Mouse (Mus musculus) megakaryocyte, embryonic 14.5 days (primary cell): ENCODE data around the gene Ptpra. TPM values are rescaled to one million over a fixed set of nuclear protein-coding genes. Genes with fewer than 3 reads are reported as not detected.

Experiments used
- H3K27me3 ChIP-seq: replicated peaks from 2 replicates; pipeline ENCODE3; 2012; ENCODE audit warnings: inconsistent platforms
- H3K36me3 ChIP-seq: replicated peaks from 2 replicates; pipeline ENCODE3; 2012; ENCODE audit warnings: low read length, inconsistent platforms, mixed read lengths
- H3K4me1 ChIP-seq: 2 replicates; pipeline ENCODE4 v1.6.1; 2012; ENCODE audit warnings: inconsistent platforms
- H3K4me3 ChIP-seq: replicated peaks from 2 replicates; pipeline ENCODE3; 2012; ENCODE audit warnings: moderate library complexity, mild to moderate bottlenecking, inconsistent platforms
- H3K9me3 ChIP-seq: 2 replicates; pipeline ENCODE4 v1.6.1; 2012; ENCODE audit warnings: inconsistent platforms
- FLI1 ChIP-seq: IDR thresholded peaks from 2 replicates; pipeline ENCODE4 v1.6.1; 2012; ENCODE audit warnings: low read length, inconsistent platforms, mixed read lengths
- GATA1 ChIP-seq: IDR thresholded peaks from 3 replicates; pipeline ENCODE4 v1.6.1; 2012; ENCODE audit warnings: mixed read lengths, low read length, inconsistent platforms, borderline replicate concordance
- polyA plus RNA-seq: library from polyadenylated mRNA; stranded (reverse); fragments of >175 nt; gene quantifications from 2 replicates; pipeline ENCODE4 v1.2.3, GENCODE M21; 2012; ENCODE audit warnings: low replicate concordance; ENCODE audit not compliant: insufficient read depth

Ptpra gene
- polyA plus RNA-seq, 1 experiment: 14.1 TPM

DNA sequence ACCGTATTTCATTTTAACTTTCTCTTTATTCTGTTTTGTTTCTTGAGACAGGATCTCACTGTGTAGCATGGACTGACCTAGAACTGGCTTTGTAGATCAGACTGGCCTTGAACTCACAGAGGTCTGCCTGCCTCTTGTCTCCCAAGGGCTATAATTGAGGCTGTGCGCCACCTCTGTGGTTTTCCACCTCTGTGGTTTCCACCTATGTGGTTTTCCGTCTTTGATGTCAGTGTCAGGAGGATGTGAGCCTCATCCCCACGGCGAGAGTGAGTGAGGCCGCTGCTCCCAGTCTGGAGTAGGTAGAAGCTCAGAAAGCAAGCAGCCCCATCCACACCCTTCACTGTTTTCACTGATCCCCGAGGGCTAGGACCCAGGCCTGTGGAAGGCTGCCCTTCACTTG is 104.8 kb downstream of the Ptpra start:
- Histone ChIP-seq H3K36me3 (peaks cover 89% of the 10 kb centered on the region), H3K27me3 (no peaks in the 10 kb centered on the region), H3K4me3 (no peak overlapping the region), H3K9me3 (no peaks in the 10 kb centered on the region), H3K4me1 (peaks cover 13% of the 10 kb centered on the region)
- TF ChIP-seq FLI1 (no peak), GATA1 (no peak)

DNA sequence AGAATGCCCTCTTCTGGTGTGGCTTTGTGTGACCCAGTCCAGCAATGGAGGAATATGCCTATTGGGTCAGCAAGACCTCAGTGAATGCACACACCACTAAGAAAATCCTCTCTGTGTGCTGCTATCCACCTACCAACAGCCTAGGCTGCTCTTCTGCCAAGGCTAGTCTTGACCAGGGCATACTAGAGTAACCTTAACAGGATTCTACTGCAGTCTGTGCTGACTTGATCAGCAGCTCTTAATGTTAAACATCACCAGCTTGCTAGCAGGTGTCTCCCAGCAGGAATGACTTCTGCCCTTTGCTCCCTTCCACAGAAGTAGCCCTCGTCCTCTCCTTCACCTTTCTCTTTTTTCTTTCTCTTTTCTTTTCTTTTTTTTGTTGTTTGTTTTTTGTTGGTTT is 106.2 kb downstream of the Ptpra start:
- no peak for TF ChIP-seq FLI1
- TF ChIP-seq GATA1: no peak
- Histone ChIP-seq H3K27me3 (no peaks in the 10 kb centered on the region), H3K4me3 (no peak overlapping the region), H3K9me3 (no peaks in the 10 kb centered on the region), H3K4me1 (peaks cover 13% of the 10 kb centered on the region), H3K36me3 (peaks cover 81% of the 10 kb centered on the region)

DNA sequence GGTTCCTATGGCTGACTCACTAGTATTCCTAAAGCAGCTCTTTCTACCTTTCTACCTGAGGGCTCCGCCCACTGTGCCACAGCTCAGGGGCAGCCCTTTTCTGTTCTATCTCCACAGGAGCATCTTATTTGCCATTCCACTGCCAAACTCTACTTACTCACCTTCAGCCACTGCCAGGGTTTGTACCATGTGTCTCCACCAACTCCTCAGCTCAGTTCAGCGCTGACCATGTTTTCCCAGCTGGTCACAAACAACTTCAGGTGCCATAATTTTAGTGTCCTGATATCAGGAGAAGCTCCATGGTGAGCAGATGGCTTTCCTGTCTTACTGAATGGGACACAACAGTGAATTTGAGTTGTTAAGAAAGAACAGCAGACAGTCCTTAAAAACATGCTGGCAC is 107.4 kb downstream of the Ptpra start:
- H3K36me3 ChIP-seq: peaks cover 70% of the 10 kb centered on the region
- TF ChIP-seq GATA1: no peak
- no peak for TF ChIP-seq FLI1
- H3K4me1 ChIP-seq: peaks cover 19% of the 10 kb centered on the region
- no peaks in the 10 kb centered on the region for H3K9me3 ChIP-seq
- H3K27me3 ChIP-seq: no peaks in the 10 kb centered on the region
- no peak overlapping the region for H3K4me3 ChIP-seq

DNA sequence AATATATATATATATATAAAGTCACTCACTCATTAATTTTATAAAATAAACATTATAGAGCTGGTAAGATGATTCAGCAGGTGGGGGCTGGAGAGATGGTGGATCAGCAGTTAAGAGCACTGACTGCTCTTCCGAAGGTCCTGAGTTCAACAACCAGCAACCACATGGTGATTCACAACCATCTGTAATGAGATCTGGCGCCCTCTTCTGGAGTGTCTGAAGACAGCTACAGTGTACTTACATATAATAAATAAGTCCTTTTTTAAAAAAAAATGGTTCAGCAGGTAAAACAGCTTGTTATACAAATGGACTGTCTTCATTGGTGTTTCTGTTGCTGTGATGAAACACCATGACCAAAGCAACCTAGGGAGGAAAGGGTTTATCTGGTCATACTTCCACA is 107.9 kb downstream of the Ptpra start:
- H3K9me3 ChIP-seq: no peaks in the 10 kb centered on the region
- H3K27me3 ChIP-seq: no peaks in the 10 kb centered on the region
- H3K4me3 ChIP-seq: no peak overlapping the region
- H3K36me3 ChIP-seq: peaks cover 64% of the 10 kb centered on the region
- TF ChIP-seq FLI1 (no peak), GATA1 (no peak)
- H3K4me1 ChIP-seq: peaks cover 24% of the 10 kb centered on the region

DNA sequence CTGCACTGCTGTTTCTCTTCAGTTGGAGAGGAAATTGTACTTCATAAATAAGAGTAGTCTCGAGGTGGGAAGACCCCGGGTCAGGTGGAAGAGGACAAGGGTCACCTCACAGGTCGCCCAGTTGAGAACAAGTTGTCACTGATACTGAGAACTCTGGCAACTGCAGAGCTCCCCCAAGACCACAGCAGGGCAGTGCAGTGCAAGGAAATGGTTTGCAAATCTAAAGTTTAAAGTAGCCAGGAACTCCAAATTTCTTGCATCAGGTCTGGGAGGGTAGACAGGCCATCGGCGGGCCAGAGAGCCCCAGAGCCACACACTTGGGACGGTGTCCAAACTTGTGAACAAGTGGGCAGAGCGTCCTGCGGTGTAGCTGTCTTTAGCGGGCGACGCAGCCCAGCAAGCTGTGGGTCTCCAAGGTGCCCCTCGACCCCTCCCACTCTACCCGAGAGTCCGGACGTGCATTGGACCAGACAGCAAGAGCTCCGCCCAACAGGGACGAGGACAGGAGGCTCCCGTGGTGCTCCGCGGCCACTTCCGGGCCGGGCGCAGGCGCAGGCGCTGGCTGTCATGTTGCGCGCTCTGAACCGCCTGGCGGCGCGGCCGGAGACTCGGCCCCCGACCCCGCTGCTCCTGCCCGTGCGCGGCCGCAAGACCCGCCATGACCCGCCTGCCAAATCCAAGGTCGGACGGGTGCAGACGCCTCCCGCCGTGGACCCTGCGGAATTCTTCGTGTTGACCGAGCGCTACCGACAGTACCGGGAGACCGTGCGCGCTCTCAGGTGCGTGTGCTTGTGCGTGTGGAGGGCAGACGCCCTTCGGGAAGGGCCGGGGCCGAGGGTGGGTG is 113.4 kb downstream of the Ptpra start, which contains the start of gene Mrps26:
Mrps26 (plus strand) TSS at position 531 of the 844 bp plus-strand sequence.
- Histone ChIP-seq H3K36me3 (peaks cover 44% of the 10 kb centered on the region), H3K4me1 (peaks cover 44% of the 10 kb centered on the region), H3K4me3 (peak within 1 kb of the TSS; percentile 99), H3K27me3 (no peaks in the 10 kb centered on the region), H3K9me3 (no peaks in the 10 kb centered on the region)
- TF ChIP-seq GATA1 (no peak), FLI1 (0 out of 2 replicates have a peak, but pooled peaks have one; percentile 33)

DNA sequence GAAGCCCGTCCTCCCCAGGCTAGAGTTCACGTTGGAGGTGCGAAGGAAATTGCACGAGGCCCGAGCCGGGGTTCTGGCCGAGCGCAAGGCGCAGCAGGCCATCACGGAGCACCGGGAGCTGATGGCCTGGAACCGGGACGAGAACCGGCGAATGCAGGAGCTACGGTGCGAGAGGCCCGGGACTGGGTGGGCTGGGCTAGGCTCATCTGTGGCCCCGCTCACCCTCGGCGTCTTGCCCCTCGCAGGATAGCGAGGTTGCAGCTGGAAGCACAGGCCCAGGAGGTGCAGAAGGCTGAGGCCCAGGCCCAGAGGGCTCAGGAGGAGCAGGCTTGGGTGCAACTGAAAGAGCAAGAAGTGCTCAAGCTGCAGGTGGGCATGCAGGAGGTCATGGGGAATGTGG is 114.0 kb downstream of the Ptpra start:
- TF ChIP-seq FLI1: no peak
- no peak for TF ChIP-seq GATA1
- peaks cover 41% of the 10 kb centered on the region for H3K36me3 ChIP-seq
- H3K4me1 ChIP-seq: peaks cover 43% of the 10 kb centered on the region
- no peaks in the 10 kb centered on the region for H3K27me3 ChIP-seq
- H3K4me3 ChIP-seq: peak overlapping the region; percentile 99
- H3K9me3 ChIP-seq: no peaks in the 10 kb centered on the region

GRCm38 (mm10) chr2:130564983-130565382 is 114.9 kb downstream of the Ptpra start:
- H3K4me3 ChIP-seq: no peak overlapping the region
- peaks cover 35% of the 10 kb centered on the region for H3K36me3 ChIP-seq
- H3K27me3 ChIP-seq: no peaks in the 10 kb centered on the region
- TF ChIP-seq FLI1: no peak
- TF ChIP-seq GATA1: no peak
- peaks cover 43% of the 10 kb centered on the region for H3K4me1 ChIP-seq
- no peaks in the 10 kb centered on the region for H3K9me3 ChIP-seq

DNA sequence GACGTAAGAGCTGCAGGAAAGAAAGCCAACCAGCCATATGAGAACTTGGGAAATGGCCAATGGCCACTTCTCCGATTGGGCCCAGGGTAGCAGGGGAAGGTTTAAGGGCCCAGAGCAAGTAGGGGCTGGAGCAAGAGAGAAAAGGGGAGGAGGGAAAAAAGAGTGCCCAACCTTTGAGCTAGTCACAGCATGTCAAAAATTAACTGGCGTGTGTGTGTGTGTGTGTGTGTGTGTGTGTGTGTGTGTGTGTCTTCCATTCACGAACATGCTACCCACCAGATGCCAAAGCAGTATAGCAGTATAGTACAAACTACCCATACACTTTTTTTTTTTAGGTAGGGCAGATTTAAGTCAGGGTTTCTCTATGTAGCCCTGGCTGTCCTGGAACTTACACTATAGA is 118.8 kb downstream of the Ptpra start:
- Histone ChIP-seq H3K27me3 (peaks cover 24% of the 10 kb centered on the region), H3K36me3 (peaks cover 30% of the 10 kb centered on the region), H3K9me3 (no peaks in the 10 kb centered on the region), H3K4me1 (peaks cover 27% of the 10 kb centered on the region), H3K4me3 (no peak overlapping the region)
- no peak for TF ChIP-seq GATA1
- no peak for TF ChIP-seq FLI1

DNA sequence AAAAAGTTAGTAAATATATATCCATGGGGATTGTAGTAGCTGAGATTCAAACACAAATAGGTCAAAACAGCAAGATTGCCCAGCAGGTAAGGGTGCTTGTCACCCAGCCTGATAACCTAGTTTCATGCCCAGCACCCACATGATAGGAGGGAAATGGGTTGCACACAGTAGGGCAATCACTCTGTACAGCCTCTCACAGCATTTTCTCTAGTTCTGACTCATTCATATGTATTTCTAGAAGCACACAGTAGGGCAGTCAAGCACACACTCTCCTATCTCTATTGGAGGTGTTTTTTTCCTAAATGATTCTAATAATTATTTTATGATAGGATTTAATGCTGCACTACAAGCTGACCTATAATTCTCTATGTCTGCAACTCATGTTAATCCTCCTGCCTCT is 119.8 kb downstream of the Ptpra start:
- TF ChIP-seq GATA1 (no peak), FLI1 (no peak)
- no peak overlapping the region for H3K4me3 ChIP-seq
- H3K9me3 ChIP-seq: no peaks in the 10 kb centered on the region
- H3K27me3 ChIP-seq: peaks cover 28% of the 10 kb centered on the region
- H3K36me3 ChIP-seq: peaks cover 29% of the 10 kb centered on the region
- H3K4me1 ChIP-seq: peaks cover 17% of the 10 kb centered on the region

DNA sequence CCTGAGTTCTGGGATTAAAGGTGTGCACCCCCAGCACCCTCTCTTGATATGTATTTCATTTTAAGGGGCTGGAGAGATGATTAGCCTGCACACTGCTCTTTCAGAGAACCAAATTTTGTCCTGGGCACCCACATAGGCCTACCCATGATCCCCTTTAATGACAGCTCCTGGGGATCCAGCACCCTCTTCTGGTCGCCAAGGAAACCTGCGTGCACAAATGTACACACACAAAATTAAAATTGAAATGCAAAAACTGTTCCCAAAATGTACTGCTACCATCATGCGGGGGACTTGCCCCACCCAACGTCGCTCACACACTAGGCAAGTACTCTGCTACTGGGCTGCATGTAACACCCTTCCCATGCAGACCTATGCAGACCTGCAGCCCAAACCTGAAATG is 124.9 kb downstream of the Ptpra start:
- TF ChIP-seq FLI1: no peak
- no peak for TF ChIP-seq GATA1
- no peaks in the 10 kb centered on the region for H3K36me3 ChIP-seq
- peaks cover 41% of the 10 kb centered on the region for H3K4me1 ChIP-seq
- no peaks in the 10 kb centered on the region for H3K9me3 ChIP-seq
- H3K4me3 ChIP-seq: no peak overlapping the region
- H3K27me3 ChIP-seq: peaks cover 73% of the 10 kb centered on the region
